Mouse (Mus musculus) megakaryocyte, embryonic 14.5 days (primary cell): Measurements from ENCODE around the gene Gpr157.

Experiments
- FLI1 ChIP-seq: IDR thresholded peaks from 2 replicates; pipeline ENCODE4 v1.6.1; 2012; ENCODE audit warnings: low read length, inconsistent platforms, mixed read lengths
- GATA1 ChIP-seq: IDR thresholded peaks from 3 replicates; pipeline ENCODE4 v1.6.1; 2012; ENCODE audit warnings: mixed read lengths, low read length, inconsistent platforms, borderline replicate concordance

DNA sequence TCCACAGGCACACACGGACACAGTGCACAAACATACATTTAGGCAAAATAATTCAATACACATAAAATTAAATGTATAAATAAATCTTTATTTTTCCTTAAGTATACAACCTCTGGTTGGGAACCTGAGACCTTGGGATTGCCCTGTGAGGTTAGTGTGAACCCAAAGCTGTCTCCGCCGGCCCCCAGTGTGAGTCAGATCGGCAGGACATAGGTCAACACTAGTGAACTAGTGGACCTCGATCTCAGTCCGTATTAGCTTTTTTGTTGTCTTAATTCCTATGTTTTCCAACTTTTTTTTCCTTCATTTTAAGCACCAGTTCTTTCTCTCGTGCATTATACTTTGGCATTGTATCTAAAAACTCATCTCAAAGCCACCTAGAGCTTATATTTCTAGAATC, 40.7 kb downstream of the Gpr157 start:
- TF ChIP-seq GATA1 = no peak
- TF ChIP-seq FLI1 = no peak
